In the genomic region with DNA sequence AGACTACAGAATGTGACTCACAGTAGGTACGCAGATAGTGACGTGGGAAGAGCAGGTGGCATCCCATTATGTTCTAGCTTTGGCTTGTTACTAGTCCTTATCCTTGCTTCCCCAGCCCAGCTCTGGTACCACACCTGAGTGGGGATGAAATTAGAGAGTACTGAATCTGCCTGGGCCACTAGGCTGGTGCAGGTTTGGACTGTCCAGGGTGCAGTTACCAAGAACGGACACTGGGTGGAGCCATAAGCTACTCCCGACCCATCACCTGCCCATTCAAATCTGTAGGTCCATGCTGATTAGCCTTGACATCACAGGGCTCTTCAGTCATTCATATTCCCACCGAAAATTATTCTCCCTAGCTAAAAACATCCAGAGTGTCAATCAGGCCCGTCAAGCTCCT, we compare ENCODE assay signal across 11 mouse cellular contexts. TPM values are rescaled to one million over a fixed set of nuclear protein-coding genes. Genes with fewer than 3 reads are reported as not detected.
DNase-seq lines count a peak whose midpoint lies in the region; ATAC-seq and TF ChIP-seq lines count a peak whose summit lies in the region.
"Had no signal": no experiment of that assay in that cellular context is flagged by ENCODE, and none has a peak within 500 bp of the region (broad histone marks: within the 10 kb centered on the region; RNA-seq: fewer than 3 reads in every experiment).

No protein-coding gene starts in this region.

- peak; percentile 72 for DNase-seq in hindbrain, embryonic 11.5 days (ENCODE audit: low spot score)
- peak; percentile 74 for DNase-seq in A20 (ENCODE audit: low read depth, low spot score)
- peak; percentile 64 for DNase-seq in ES-CJ7 (ENCODE audit: low read depth, low spot score)
- DNase-seq in embryo, embryonic 9.5 days (ENCODE audit: extremely low spot score): peak; percentile 54
- peak; percentile 80 for DNase-seq in lung, postnatal 0 days (ENCODE audit: low spot score)
- no peak for DNase-seq in layer of hippocampus, postnatal 25 days (ENCODE audit: extremely low spot score in 1 of 2, low spot score in 1 of 2)
- DNase-seq in urinary bladder, adult 2 months (ENCODE audit: low spot score): no peak
- DNase-seq: liver, embryonic 13.5 days had no signal

- no peak overlapping the region for H3K27ac ChIP-seq in hindbrain, embryonic 11.5 days (ENCODE audit: low read depth, low read length)
- H3K27ac ChIP-seq in hindbrain, embryonic 13.5 days: no peak overlapping the region
- no peak overlapping the region for H3K27ac ChIP-seq in lung, postnatal 0 days (ENCODE audit: low read length)
- H3K27ac ChIP-seq: embryonic facial prominence, embryonic 15.5 days; liver, embryonic 13.5 days; stomach, embryonic 15.5 days had no signal

- peak; percentile 80 for TF ChIP-seq CTCF in lung, postnatal 0 days (IDR thresholded peaks at IDR 0.05)

- peaks cover 13% of the 10 kb centered on the region; the same call in 1 of the 2 replicates for H3K27me3 ChIP-seq in hindbrain, embryonic 11.5 days (ENCODE audit: control insufficient read depth, insufficient read depth, low read length)
- peaks cover 64% of the 10 kb centered on the region for H3K27me3 ChIP-seq in hindbrain, embryonic 13.5 days
- H3K27me3 ChIP-seq in lung, postnatal 0 days (replicated peaks; ENCODE audit: insufficient read depth, low read length): no peaks in the 10 kb centered on the region

- 30% methylated on average over 6 of the region's 6 CpGs for WGBS in hindbrain, embryonic 11.5 days
- 36% methylated on average over 6 of the region's 6 CpGs for WGBS in hindbrain, embryonic 13.5 days
- 27% methylated on average over 6 of the region's 6 CpGs for WGBS in lung, postnatal 0 days

- H3K36me3 ChIP-seq in hindbrain, embryonic 11.5 days (ENCODE audit: control insufficient read depth, insufficient read depth, low read length): no peaks in the 10 kb centered on the region
- no peaks in the 10 kb centered on the region for H3K36me3 ChIP-seq in hindbrain, embryonic 13.5 days
- no peaks in the 10 kb centered on the region for H3K36me3 ChIP-seq in lung, postnatal 0 days (ENCODE audit: insufficient read depth, low read length)
- H3K36me3 ChIP-seq: embryonic facial prominence, embryonic 15.5 days; liver, embryonic 13.5 days; stomach, embryonic 15.5 days had no signal

- no peak for ATAC-seq in hindbrain, embryonic 11.5 days (ENCODE audit: low FRiP score)
- no peak for ATAC-seq in hindbrain, embryonic 13.5 days (ENCODE audit: low FRiP score)
- no peak for ATAC-seq in lung, postnatal 0 days

- no peak for TF ChIP-seq EP300 in lung, postnatal 0 days (IDR thresholded peaks at IDR 0.05)

- H3K4me1 ChIP-seq in hindbrain, embryonic 11.5 days (replicated peaks; ENCODE audit: control insufficient read depth, insufficient read depth, low read length): no peaks in the 10 kb centered on the region
- H3K4me1 ChIP-seq in hindbrain, embryonic 13.5 days (replicated peaks): peaks cover 9% of the 10 kb centered on the region
- peaks cover 5% of the 10 kb centered on the region; the same call in 1 of the 2 replicates for H3K4me1 ChIP-seq in lung, postnatal 0 days (ENCODE audit: insufficient read depth, low read depth, low read length)

- no peak overlapping the region for H3K4me2 ChIP-seq in hindbrain, embryonic 11.5 days (replicated peaks; ENCODE audit: low read depth, low read length)
- no peak overlapping the region for H3K4me2 ChIP-seq in hindbrain, embryonic 13.5 days
- H3K4me2 ChIP-seq in lung, postnatal 0 days (replicated peaks; ENCODE audit: low read depth, low read length): no peak overlapping the region
- H3K4me2 ChIP-seq: embryonic facial prominence, embryonic 15.5 days; liver, embryonic 13.5 days; stomach, embryonic 15.5 days had no signal

- H3K9ac ChIP-seq in hindbrain, embryonic 11.5 days (ENCODE audit: low read depth, low read length): no peak overlapping the region
- no peak overlapping the region for H3K9ac ChIP-seq in hindbrain, embryonic 13.5 days
- H3K9ac ChIP-seq in lung, postnatal 0 days (replicated peaks; ENCODE audit: low read depth): no peak overlapping the region
- H3K9ac ChIP-seq: embryonic facial prominence, embryonic 15.5 days; liver, embryonic 13.5 days; stomach, embryonic 15.5 days had no signal

- H3K4me3 ChIP-seq in hindbrain, embryonic 11.5 days (ENCODE audit: low read depth, low read length): no peak overlapping the region
- H3K4me3 ChIP-seq in hindbrain, embryonic 13.5 days: no peak overlapping the region
- H3K4me3 ChIP-seq in lung, postnatal 0 days (ENCODE audit: low read depth, low read length): no peak overlapping the region
- H3K4me3 ChIP-seq: embryonic facial prominence, embryonic 15.5 days; liver, embryonic 13.5 days; stomach, embryonic 15.5 days had no signal

- no peaks in the 10 kb centered on the region for H3K9me3 ChIP-seq in hindbrain, embryonic 11.5 days (ENCODE audit: control insufficient read depth, low read length)
- H3K9me3 ChIP-seq in hindbrain, embryonic 13.5 days: no peaks in the 10 kb centered on the region
- H3K9me3 ChIP-seq in lung, postnatal 0 days (ENCODE audit: low read length): no peaks in the 10 kb centered on the region
- H3K9me3 ChIP-seq: embryonic facial prominence, embryonic 15.5 days; liver, embryonic 13.5 days; stomach, embryonic 15.5 days had no signal

RNA-seq across cellular contexts. Expression of gene Espn, which starts 11.7 kb away (rescaled TPM):
- 1.4 and 2.0 TPM in 2 replicates for polyA plus RNA-seq in hindbrain, embryonic 11.5 days (2014; fragmentation: Nextera tagmentation; extraction: Ambion mirVana)
- 0.09 and 0.22 TPM in 2 replicates for polyA plus RNA-seq in hindbrain, embryonic 13.5 days (2015; fragmentation: Nextera tagmentation; extraction: Ambion mirVana)
- 2.0 and 3.1 TPM in 2 replicates for polyA plus RNA-seq in lung, postnatal 0 days (2015; fragmentation: Nextera tagmentation; extraction: Ambion mirVana)
- 1 to 10 TPM; 1.3 to 1.4 TPM for total RNA-seq in layer of hippocampus, postnatal 25 days (2021)
- 6.0 and 7.8 TPM in 2 replicates for polyA plus RNA-seq in urinary bladder, adult 2 months (2012; rRNA removed)

RNA-seq across cellular contexts. Expression of gene Hes2, which starts 18.2 kb away (rescaled TPM):
- polyA plus RNA-seq in hindbrain, embryonic 11.5 days (2014; fragmentation: Nextera tagmentation; extraction: Ambion mirVana): 2.7 and 4.3 TPM in 2 replicates
- 0.34 and 1.8 TPM in 2 replicates for polyA plus RNA-seq in hindbrain, embryonic 13.5 days (2015; fragmentation: Nextera tagmentation; extraction: Ambion mirVana)
- 0.26 and 0.33 TPM in 2 replicates for polyA plus RNA-seq in lung, postnatal 0 days (2015; fragmentation: Nextera tagmentation; extraction: Ambion mirVana)
- not detected for total RNA-seq in layer of hippocampus, postnatal 25 days (2021)
- polyA plus RNA-seq in urinary bladder, adult 2 months (2012; rRNA removed): 0.23 and 0.46 TPM in 2 replicates
- polyA plus RNA-seq: liver, embryonic 13.5 days had no signal

RNA-seq across cellular contexts. Expression of gene Tnfrsf25, which starts 24.7 kb away (rescaled TPM):
- polyA plus RNA-seq in hindbrain, embryonic 11.5 days (2014; fragmentation: Nextera tagmentation; extraction: Ambion mirVana): 0.18 and 0.28 TPM in 2 replicates
- 1.00 and 1.3 TPM in 2 replicates for polyA plus RNA-seq in hindbrain, embryonic 13.5 days (2015; fragmentation: Nextera tagmentation; extraction: Ambion mirVana)
- polyA plus RNA-seq in lung, postnatal 0 days (2015; fragmentation: Nextera tagmentation; extraction: Ambion mirVana): 1.2 and 1.4 TPM in 2 replicates
- total RNA-seq in layer of hippocampus, postnatal 25 days (2021): 10 to 100 TPM; 26.4 to 42.6 TPM
- polyA plus RNA-seq in urinary bladder, adult 2 months (2012; rRNA removed): 3.7 TPM in 2 replicates

RNA-seq across cellular contexts. Expression of gene Acot7, which starts 37.5 kb away (rescaled TPM):
- polyA plus RNA-seq in hindbrain, embryonic 11.5 days (2014; fragmentation: Nextera tagmentation; extraction: Ambion mirVana): 116 and 125 TPM in 2 replicates
- polyA plus RNA-seq in hindbrain, embryonic 13.5 days (2015; fragmentation: Nextera tagmentation; extraction: Ambion mirVana): 269 and 299 TPM in 2 replicates
- polyA plus RNA-seq in lung, postnatal 0 days (2015; fragmentation: Nextera tagmentation; extraction: Ambion mirVana): 59.2 and 63.4 TPM in 2 replicates
- 100 to 1,000 TPM; 318 to 353 TPM for total RNA-seq in layer of hippocampus, postnatal 25 days (2021)
- polyA plus RNA-seq in urinary bladder, adult 2 months (2012; rRNA removed): 44.9 and 48.1 TPM in 2 replicates

Comparison
In these comparisons a context has a peak if more than half of its experiments do, and no peak if none do; other contexts are left out.
1. DNase-seq: peak in hindbrain, embryonic 11.5 days (single experiment), A20 (single experiment), ES-CJ7 (single experiment), embryo, embryonic 9.5 days (single experiment) and lung, postnatal 0 days (single experiment); none in layer of hippocampus, postnatal 25 days (0 of 2) and urinary bladder, adult 2 months (single experiment).